Mouse (Mus musculus) thymus, postnatal 0 days (tissue): ENCODE measurements around the gene Gm44503. TPM values are rescaled to one million over a fixed set of nuclear protein-coding genes. Genes with fewer than 3 reads are reported as not detected.

ENCODE experiments used
- microRNA-seq: library from miRNA; unstranded; fragments of <30 nt; microRNA quantifications from one replicate; pipeline ENCODE4, GENCODE M21; 2016; ENCODE audit warnings: borderline number of aligned reads
- polyA plus RNA-seq: library from polyadenylated mRNA; unstranded; fragments of >200 nt; fragmentation: Nextera tagmentation; extraction: Ambion mirVana; gene quantifications from 2 replicates; pipeline ENCODE4 v1.2.1, GENCODE M21; 2015

Gene Gm44503
- polyA plus RNA-seq, 1 experiment from 2014 or later = not detected

Small RNAs within 50 kb of the gene (microRNA-seq; reads per million reads assigned to microRNA genes)
- gene Gm27353 = not detected

Other genes with a start within 250 kb of the Gm44503 start
- 0.13 and 0.17 TPM in 2 replicates for gene Prtg, start 152.0 kb upstream of the Gm44503 start, polyA plus RNA-seq
- gene Pygo1, start 33.2 kb upstream of the Gm44503 start, polyA plus RNA-seq = 0.66 and 0.75 TPM in 2 replicates
- 0.79 and 1.4 TPM in 2 replicates for gene Dyx1c1, start 67 bp upstream of the Gm44503 start, polyA plus RNA-seq
- 13.3 and 18.4 TPM in 2 replicates for gene Ccpg1os, start 26.5 kb downstream of the Gm44503 start, polyA plus RNA-seq
- gene Ccpg1, start 26.6 kb downstream of the Gm44503 start, polyA plus RNA-seq = 34.7 and 36.1 TPM in 2 replicates
- gene Pigb, start 81.5 kb downstream of the Gm44503 start, polyA plus RNA-seq = 6.3 and 6.9 TPM in 2 replicates
- 41.8 and 43.9 TPM in 2 replicates for gene Rab27a, start 86.0 kb downstream of the Gm44503 start, polyA plus RNA-seq
- gene Khdc3, start 143.0 kb downstream of the Gm44503 start, polyA plus RNA-seq = 0.60 and 0.64 TPM in 2 replicates
- gene Gm20509, start 143.6 kb downstream of the Gm44503 start, polyA plus RNA-seq = not detected in 2 replicates
- 159 and 161 TPM in 2 replicates for gene Rsl24d1, start 154.6 kb downstream of the Gm44503 start, polyA plus RNA-seq